Mouse (Mus musculus): ENCODE data around the gene Nxph4. TPM values are rescaled to one million over a fixed set of nuclear protein-coding genes. Genes with fewer than 3 reads are reported as not detected.

The Nxph4 gene
- polyA plus RNA-seq, 1 experiment from 2014 or later, result 1.8 TPM

- peaks cover 25% of the 10 kb centered on the region for H3K36me3 ChIP-seq (ENCODE audit: control insufficient read depth, insufficient read depth, low read length)
- no peak overlapping the region for H3K4me3 ChIP-seq (ENCODE audit: low read length)
- no peak overlapping the region for H3K4me2 ChIP-seq (ENCODE audit: low read depth, low read length)
- no peaks in the 10 kb centered on the region for H3K27me3 ChIP-seq (ENCODE audit: control insufficient read depth, insufficient read depth, low read depth, low read length)
- H3K27ac ChIP-seq (ENCODE audit: low read length), result peak overlapping the region; percentile 58
- H3K9me3 ChIP-seq (ENCODE audit: control insufficient read depth, low read length), result no peaks in the 10 kb centered on the region
- peak; percentile 74 for ATAC-seq (ENCODE audit: low read depth)
- peaks cover 8% of the 10 kb centered on the region for H3K4me1 ChIP-seq (replicated peaks; ENCODE audit: control insufficient read depth, insufficient read depth, low read length)
- no peak overlapping the region for H3K9ac ChIP-seq (ENCODE audit: low read length)
- 28% methylated on average over 6 of the region's 6 CpGs for WGBS
These were observed 36.0 kb upstream of the Nxph4 start for GRCm38 (mm10) chr10:127570384-127570783.

DNA sequence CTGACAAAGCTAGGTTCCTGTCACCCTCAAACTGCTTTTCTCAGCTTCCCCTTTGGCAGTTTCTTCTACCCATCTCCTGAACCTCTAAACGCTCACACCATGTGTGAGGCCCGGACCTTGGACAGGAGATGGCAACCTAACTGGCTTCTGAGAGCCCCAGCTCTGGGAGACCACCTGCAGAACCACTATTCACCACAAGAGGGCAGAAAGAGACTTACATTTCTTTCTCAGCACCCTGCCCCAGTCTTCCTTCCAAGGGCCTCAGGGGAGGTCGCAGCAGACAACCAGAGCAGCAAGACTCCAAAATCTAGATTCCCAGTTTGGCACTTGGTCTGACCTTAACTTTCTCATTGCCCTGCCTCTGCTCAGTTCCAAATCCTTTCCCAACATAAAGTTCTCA, 35.1 kb upstream of the Nxph4 start:
- Histone ChIP-seq H3K4me1 (replicated peaks; ENCODE audit: control insufficient read depth, insufficient read depth, low read length) (peaks cover 11% of the 10 kb centered on the region), H3K4me3 (ENCODE audit: low read length) (no peak overlapping the region), H3K36me3 (ENCODE audit: control insufficient read depth, insufficient read depth, low read length) (peaks cover 20% of the 10 kb centered on the region), H3K9ac (ENCODE audit: low read length) (no peak overlapping the region), H3K27me3 (ENCODE audit: control insufficient read depth, insufficient read depth, low read depth, low read length) (no peaks in the 10 kb centered on the region), H3K4me2 (ENCODE audit: low read depth, low read length) (no peak overlapping the region), H3K27ac (ENCODE audit: low read length) (peak overlapping the region; percentile 15; the same call in 1 of the 2 replicates), H3K9me3 (ENCODE audit: control insufficient read depth, low read length) (no peaks in the 10 kb centered on the region)
- ATAC-seq (ENCODE audit: low read depth), result peak; percentile 44; the same call in 1 of the 2 replicates
- 10% methylated on average over 3 of the region's 3 CpGs for WGBS

DNA sequence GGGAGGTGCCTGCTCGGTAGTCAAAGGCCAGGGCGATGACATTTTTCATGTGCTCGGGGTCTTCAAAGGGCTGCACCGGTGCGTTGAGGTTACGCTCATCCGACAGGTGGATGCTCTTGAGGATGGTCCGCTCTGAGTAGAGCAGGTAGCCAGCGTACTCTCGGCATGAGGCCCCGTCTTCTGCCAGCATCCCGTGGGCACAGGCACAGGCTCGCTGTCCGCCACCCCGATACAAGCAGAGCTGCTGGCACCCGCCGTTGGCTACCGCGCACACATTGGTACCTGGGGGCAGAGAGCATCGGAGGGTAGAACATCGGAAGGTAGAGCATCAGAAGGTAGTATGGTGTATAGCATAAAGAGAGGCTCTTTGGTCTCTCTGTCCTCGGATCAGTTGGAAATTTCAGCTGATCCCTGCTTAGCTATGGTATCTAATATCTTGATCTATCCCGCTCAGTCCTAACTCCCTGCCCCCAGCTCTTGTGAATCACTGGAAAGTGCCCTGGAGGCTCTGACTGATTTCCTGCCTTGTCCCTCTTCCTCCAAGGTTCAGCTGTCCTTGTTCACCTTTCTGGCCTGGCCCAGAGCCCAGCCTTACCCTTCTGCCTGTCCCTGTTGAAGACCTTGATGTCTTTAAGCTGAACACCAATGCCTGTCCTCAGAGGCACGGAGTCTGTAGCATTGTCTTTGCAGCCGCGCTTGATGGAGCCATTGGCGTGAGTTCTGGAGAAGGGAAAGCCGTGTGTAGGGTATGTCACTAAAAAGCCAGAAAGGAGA, 32.4 kb upstream of the Nxph4 start:
- 93% methylated on average over 28 of the region's 28 CpGs for WGBS
- H3K27ac ChIP-seq (ENCODE audit: low read length), result no peak overlapping the region
- no peak for ATAC-seq (ENCODE audit: low read depth)
- no peak overlapping the region for H3K4me3 ChIP-seq (ENCODE audit: low read length)
- H3K9ac ChIP-seq (ENCODE audit: low read length), result no peak overlapping the region
- H3K4me1 ChIP-seq (replicated peaks; ENCODE audit: control insufficient read depth, insufficient read depth, low read length), result peaks cover 24% of the 10 kb centered on the region
- H3K36me3 ChIP-seq (ENCODE audit: control insufficient read depth, insufficient read depth, low read length), result peaks cover 10% of the 10 kb centered on the region
- no peaks in the 10 kb centered on the region for H3K9me3 ChIP-seq (ENCODE audit: control insufficient read depth, low read length)
- no peaks in the 10 kb centered on the region for H3K27me3 ChIP-seq (ENCODE audit: control insufficient read depth, insufficient read depth, low read depth, low read length)
- no peak overlapping the region for H3K4me2 ChIP-seq (ENCODE audit: low read depth, low read length)

DNA sequence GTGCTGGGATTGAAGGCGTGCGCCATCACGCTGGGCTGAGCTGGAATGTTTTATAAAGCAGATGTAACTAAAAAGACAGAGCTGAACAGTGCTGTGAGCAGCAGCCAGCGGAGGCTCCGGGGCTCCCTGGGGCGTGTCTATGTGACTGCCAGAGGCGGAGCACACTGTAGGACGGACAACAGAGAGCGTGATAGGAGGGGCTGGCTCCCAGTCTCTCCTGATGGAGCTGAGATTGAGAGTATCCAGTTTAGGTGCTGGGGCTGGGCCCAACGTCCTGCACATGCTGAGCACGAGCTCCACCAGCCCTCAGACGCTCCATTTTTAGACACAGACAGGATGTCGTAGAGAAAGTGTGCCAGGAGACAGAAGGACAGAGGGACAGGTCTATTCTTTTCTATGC, 29.9 kb upstream of the Nxph4 start:
- no peak overlapping the region for H3K9ac ChIP-seq (ENCODE audit: low read length)
- H3K9me3 ChIP-seq (ENCODE audit: control insufficient read depth, low read length), result no peaks in the 10 kb centered on the region
- H3K27me3 ChIP-seq (ENCODE audit: control insufficient read depth, insufficient read depth, low read depth, low read length), result no peaks in the 10 kb centered on the region
- WGBS, result 17% methylated on average over 13 of the region's 13 CpGs
- no peak overlapping the region for H3K4me2 ChIP-seq (ENCODE audit: low read depth, low read length)
- H3K27ac ChIP-seq (ENCODE audit: low read length), result peak overlapping the region; percentile 47
- H3K4me3 ChIP-seq (ENCODE audit: low read length), result no peak overlapping the region
- peaks cover 15% of the 10 kb centered on the region for H3K4me1 ChIP-seq (replicated peaks; ENCODE audit: control insufficient read depth, insufficient read depth, low read length)
- peaks cover 15% of the 10 kb centered on the region for H3K36me3 ChIP-seq (ENCODE audit: control insufficient read depth, insufficient read depth, low read length)
- peak; percentile 88 for ATAC-seq (ENCODE audit: low read depth)

- WGBS, result 35% methylated on average over 8 of the region's 8 CpGs
- ATAC-seq (ENCODE audit: low read depth), result peak; percentile 61
- Histone ChIP-seq H3K4me2 (ENCODE audit: low read depth, low read length) (no peak overlapping the region), H3K4me1 (replicated peaks; ENCODE audit: control insufficient read depth, insufficient read depth, low read length) (peaks cover 15% of the 10 kb centered on the region), H3K27me3 (ENCODE audit: control insufficient read depth, insufficient read depth, low read depth, low read length) (no peaks in the 10 kb centered on the region), H3K27ac (ENCODE audit: low read length) (peak overlapping the region; percentile 47), H3K9ac (ENCODE audit: low read length) (0 out of 2 replicates have a peak overlapping the region, but pooled peaks have one; percentile 13), H3K9me3 (ENCODE audit: control insufficient read depth, low read length) (no peaks in the 10 kb centered on the region), H3K36me3 (ENCODE audit: control insufficient read depth, insufficient read depth, low read length) (peaks cover 18% of the 10 kb centered on the region), H3K4me3 (ENCODE audit: low read length) (no peak overlapping the region)
These were observed 29.5 kb upstream of the Nxph4 start for GRCm38 (mm10) chr10:127563840-127564239.

- Histone ChIP-seq H3K4me1 (replicated peaks; ENCODE audit: control insufficient read depth, insufficient read depth, low read length) (peaks cover 15% of the 10 kb centered on the region), H3K4me3 (ENCODE audit: low read length) (no peak overlapping the region), H3K36me3 (ENCODE audit: control insufficient read depth, insufficient read depth, low read length) (peaks cover 36% of the 10 kb centered on the region), H3K27ac (ENCODE audit: low read length) (no peak overlapping the region), H3K9me3 (ENCODE audit: control insufficient read depth, low read length) (no peaks in the 10 kb centered on the region), H3K9ac (ENCODE audit: low read length) (no peak overlapping the region), H3K27me3 (ENCODE audit: control insufficient read depth, insufficient read depth, low read depth, low read length) (no peaks in the 10 kb centered on the region), H3K4me2 (ENCODE audit: low read depth, low read length) (no peak overlapping the region)
- ATAC-seq (ENCODE audit: low read depth), result no peak
These were observed 26.8 kb upstream of the Nxph4 start for GRCm38 (mm10) chr10:127561145-127561544.

- ATAC-seq (ENCODE audit: low read depth), result no peak
- H3K36me3 ChIP-seq (ENCODE audit: control insufficient read depth, insufficient read depth, low read length), result peaks cover 53% of the 10 kb centered on the region
- WGBS, result 84% methylated on average over 13 of the region's 13 CpGs
- H3K9me3 ChIP-seq (ENCODE audit: control insufficient read depth, low read length), result no peaks in the 10 kb centered on the region
- H3K9ac ChIP-seq (ENCODE audit: low read length), result no peak overlapping the region
- H3K27me3 ChIP-seq (ENCODE audit: control insufficient read depth, insufficient read depth, low read depth, low read length), result no peaks in the 10 kb centered on the region
- H3K27ac ChIP-seq (ENCODE audit: low read length), result no peak overlapping the region
- no peaks in the 10 kb centered on the region for H3K4me1 ChIP-seq (replicated peaks; ENCODE audit: control insufficient read depth, insufficient read depth, low read length)
- H3K4me2 ChIP-seq (ENCODE audit: low read depth, low read length), result no peak overlapping the region
- no peak overlapping the region for H3K4me3 ChIP-seq (ENCODE audit: low read length)
These were observed 23.0 kb upstream of the Nxph4 start for GRCm38 (mm10) chr10:127557397-127557796.

- WGBS, result 73% methylated on average over 18 of the region's 18 CpGs
- Histone ChIP-seq H3K27me3 (ENCODE audit: control insufficient read depth, insufficient read depth, low read depth, low read length) (no peaks in the 10 kb centered on the region), H3K9ac (ENCODE audit: low read length) (no peak overlapping the region), H3K9me3 (ENCODE audit: control insufficient read depth, low read length) (no peaks in the 10 kb centered on the region), H3K4me3 (ENCODE audit: low read length) (no peak overlapping the region), H3K4me1 (replicated peaks; ENCODE audit: control insufficient read depth, insufficient read depth, low read length) (no peaks in the 10 kb centered on the region), H3K4me2 (ENCODE audit: low read depth, low read length) (no peak overlapping the region), H3K36me3 (ENCODE audit: control insufficient read depth, insufficient read depth, low read length) (peaks cover 63% of the 10 kb centered on the region), H3K27ac (ENCODE audit: low read length) (no peak overlapping the region)
- ATAC-seq (ENCODE audit: low read depth), result no peak
These were observed 21.3 kb upstream of the Nxph4 start for GRCm38 (mm10) chr10:127555703-127556102.

GRCm38 (mm10) chr10:127549892-127550291, 15.5 kb upstream of the Nxph4 start:
- Histone ChIP-seq H3K9ac (ENCODE audit: low read length) (no peak overlapping the region), H3K27me3 (ENCODE audit: control insufficient read depth, insufficient read depth, low read depth, low read length) (no peaks in the 10 kb centered on the region), H3K4me1 (replicated peaks; ENCODE audit: control insufficient read depth, insufficient read depth, low read length) (no peaks in the 10 kb centered on the region), H3K4me2 (ENCODE audit: low read depth, low read length) (no peak overlapping the region), H3K27ac (ENCODE audit: low read length) (no peak overlapping the region), H3K9me3 (ENCODE audit: control insufficient read depth, low read length) (no peaks in the 10 kb centered on the region), H3K4me3 (ENCODE audit: low read length) (no peak overlapping the region), H3K36me3 (ENCODE audit: control insufficient read depth, insufficient read depth, low read length) (peaks cover 52% of the 10 kb centered on the region)
- WGBS, result 84% methylated on average over 17 of the region's 17 CpGs
- ATAC-seq (ENCODE audit: low read depth), result no peak
